Mouse (Mus musculus) kidney, adult 10 weeks (tissue): ENCODE results near the gene Ipo7. TPM values are rescaled to one million over a fixed set of nuclear protein-coding genes. Genes with fewer than 3 reads are reported as not detected.

Experiments
- polyA plus RNA-seq: library from polyadenylated mRNA; stranded (reverse); fragments of 350-450 nt; fragmentation: Illumina TruSeq; extraction: RNeasy Lipid Tissue Mini Kit (QIAGEN cat#74804); gene quantifications from one replicate; pipeline ENCODE4 v1.2.3, GENCODE M21; 2014; ENCODE audit warnings: low read depth, low replicate concordance

The Ipo7 gene
- 230 TPM for polyA plus RNA-seq

DNA sequence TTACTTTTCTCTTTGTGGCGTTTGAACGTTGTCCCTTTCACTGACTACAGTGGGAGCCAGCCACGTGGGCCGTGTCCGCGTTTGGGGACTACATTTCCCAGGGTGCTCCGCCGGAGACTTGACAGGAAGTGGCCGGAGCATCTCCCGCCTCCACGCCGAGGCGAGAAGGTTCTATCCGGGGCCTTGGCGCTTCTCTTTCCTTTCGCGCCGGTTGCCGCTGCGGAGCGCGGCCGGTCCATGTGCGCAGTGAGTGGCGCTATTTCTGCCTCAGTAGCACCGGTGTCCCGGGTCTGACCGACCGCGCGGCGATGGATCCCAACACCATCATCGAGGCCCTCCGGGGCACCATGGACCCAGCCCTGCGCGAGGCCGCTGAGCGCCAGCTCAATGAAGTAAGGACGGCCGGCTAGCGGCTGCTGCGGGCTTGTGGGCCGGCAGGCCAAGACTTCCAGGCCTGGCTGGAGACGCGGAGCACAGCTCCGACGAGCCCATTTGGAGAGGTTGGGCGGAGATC lies at the start of gene Ipo7:
Gene Ipo7 (plus strand): TSS at position 158 of the 514 bp plus-strand sequence.

DNA sequence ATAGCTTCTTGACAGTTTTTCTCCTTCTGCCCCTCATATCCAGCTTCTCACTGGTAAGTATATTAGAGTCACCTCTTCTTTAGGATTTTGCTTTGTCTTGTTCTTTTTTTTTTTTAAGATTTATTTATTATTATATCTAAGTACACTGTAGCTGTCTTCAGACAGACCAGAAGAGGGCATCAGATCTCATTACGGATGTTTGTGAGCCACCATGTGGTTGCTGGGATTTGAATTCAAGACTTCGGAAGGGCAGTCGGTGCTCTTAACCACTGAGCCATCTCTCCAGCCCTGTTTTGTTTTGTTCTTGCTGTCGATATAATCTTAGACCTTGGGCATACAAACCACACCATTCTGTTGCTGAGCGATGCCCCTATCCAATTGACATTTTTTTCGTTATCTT lies 31.3 kb upstream of the Ipo7 start, which contains the start of gene Tmem41b:
Gene Tmem41b (minus strand): TSS at position 155 of the 400 bp plus-strand sequence.

DNA sequence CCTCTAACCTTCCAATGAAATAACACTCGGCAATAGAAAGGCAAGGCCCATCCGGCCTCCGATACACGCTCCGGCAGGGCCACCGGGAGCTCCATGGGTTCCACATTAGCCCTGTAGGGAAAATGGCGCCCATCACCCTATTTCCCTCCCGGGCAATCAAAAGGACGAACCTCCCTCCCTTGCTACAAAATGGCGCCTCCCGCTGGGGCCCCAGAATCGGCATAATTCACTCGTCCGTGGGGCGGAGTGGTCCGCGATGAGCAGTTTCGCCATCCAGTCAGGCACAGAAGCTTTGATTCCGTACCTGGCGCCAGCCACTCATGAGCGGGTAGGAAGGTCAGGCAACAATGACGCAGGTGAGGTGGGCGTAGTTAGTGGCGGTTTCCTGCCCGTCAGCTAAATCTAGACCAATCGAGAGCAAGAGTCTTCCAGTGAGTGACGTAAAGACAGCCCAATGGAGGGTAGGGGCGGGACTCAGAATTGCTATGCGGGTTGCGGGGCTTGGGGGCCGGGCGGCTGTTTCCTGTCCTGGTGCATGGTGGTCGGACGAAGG lies 43.2 kb downstream of the Ipo7 start, which contains the start of gene Zfp143:
Gene Zfp143 (plus strand): TSS at position 19 of the 553 bp plus-strand sequence.

Other genes starting within 250 kb of the Ipo7 start
- 4.2 TPM for gene Nrip3, start 236.2 kb upstream of the Ipo7 start, polyA plus RNA-seq
- gene Scube2, start 152.6 kb upstream of the Ipo7 start, polyA plus RNA-seq, result not detected
- 48.7 TPM for gene Dennd5a, start 57.8 kb upstream of the Ipo7 start, polyA plus RNA-seq
- 124 TPM for gene Tmem41b, start 31.3 kb upstream of the Ipo7 start, polyA plus RNA-seq
- 14.7 TPM for gene Zfp143, start 42.9 kb downstream of the Ipo7 start, polyA plus RNA-seq
- 17.8 TPM for gene Wee1, start 103.8 kb downstream of the Ipo7 start, polyA plus RNA-seq
- 29.3 TPM for gene Swap70, start 203.4 kb downstream of the Ipo7 start, polyA plus RNA-seq